Mouse (Mus musculus): ENCODE data around the gene Narf. TPM values are rescaled to one million over a fixed set of nuclear protein-coding genes. Genes with fewer than 3 reads are reported as not detected.
A peak's percentile ranks its signal among the peaks of the same experiment; 100 is the strongest.

The Narf gene
- 75.1 and 88.5 TPM in 2 replicates for polyA plus RNA-seq (2012; rRNA removed)

GRCm38 (mm10) chr11:121236564-121237344 is at the start of gene Narf:
TSS of gene Narf (plus strand) at chr11:121237253.
- peak; percentile 100 for DNase-seq (ENCODE audit: low read depth)
- peak; percentile 58; the same call in 1 of the 2 replicates for TF ChIP-seq CTCF (IDR thresholded peaks at IDR 0.05; ENCODE audit: borderline replicate concordance, extremely low read depth, insufficient read depth, insufficient read length)
- TF ChIP-seq POLR2A (IDR thresholded peaks at IDR 0.05; ENCODE audit: borderline replicate concordance, extremely low read depth, insufficient read depth, insufficient read length, poor library complexity, severe bottlenecking): peak; percentile 69; the same call in 1 of the 2 replicates

- TF ChIP-seq CTCF (IDR thresholded peaks at IDR 0.05; ENCODE audit: borderline replicate concordance, extremely low read depth, insufficient read depth, insufficient read length) (no peak), POLR2A (IDR thresholded peaks at IDR 0.05; ENCODE audit: borderline replicate concordance, extremely low read depth, insufficient read depth, insufficient read length, poor library complexity, severe bottlenecking) (no peak)
- no peak for DNase-seq (ENCODE audit: low read depth)
These were observed 47.4 kb upstream of the Narf start for GRCm38 (mm10) chr11:121189681-121190080.

DNA sequence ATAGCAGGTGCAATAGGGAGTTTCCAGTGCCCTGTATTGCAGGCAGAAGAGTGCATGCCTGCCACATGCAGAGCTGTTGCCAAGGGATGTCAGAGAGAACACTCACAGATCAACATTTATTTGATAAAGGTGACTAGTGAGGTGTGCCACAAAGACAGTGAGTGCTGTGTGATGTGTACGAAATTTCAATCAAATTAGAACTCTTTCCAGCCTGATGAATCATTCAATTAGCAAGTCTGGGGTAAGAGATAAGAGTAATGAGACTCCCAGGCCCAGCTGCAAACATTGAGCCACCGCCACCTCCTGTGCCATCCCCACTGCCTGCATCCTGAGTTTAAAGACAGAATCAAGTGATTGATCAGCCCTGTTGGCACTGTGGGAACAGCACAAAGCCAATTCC is 44.3 kb upstream of the Narf start:
- no peak for DNase-seq (ENCODE audit: low read depth)
- TF ChIP-seq POLR2A (IDR thresholded peaks at IDR 0.05; ENCODE audit: borderline replicate concordance, extremely low read depth, insufficient read depth, insufficient read length, poor library complexity, severe bottlenecking) (no peak), CTCF (IDR thresholded peaks at IDR 0.05; ENCODE audit: borderline replicate concordance, extremely low read depth, insufficient read depth, insufficient read length) (no peak)

GRCm38 (mm10) chr11:121193415-121193814 is 43.6 kb upstream of the Narf start:
- no peak for DNase-seq (ENCODE audit: low read depth)
- TF ChIP-seq POLR2A (IDR thresholded peaks at IDR 0.05; ENCODE audit: borderline replicate concordance, extremely low read depth, insufficient read depth, insufficient read length, poor library complexity, severe bottlenecking): no peak
- TF ChIP-seq CTCF (IDR thresholded peaks at IDR 0.05; ENCODE audit: borderline replicate concordance, extremely low read depth, insufficient read depth, insufficient read length): no peak

DNA sequence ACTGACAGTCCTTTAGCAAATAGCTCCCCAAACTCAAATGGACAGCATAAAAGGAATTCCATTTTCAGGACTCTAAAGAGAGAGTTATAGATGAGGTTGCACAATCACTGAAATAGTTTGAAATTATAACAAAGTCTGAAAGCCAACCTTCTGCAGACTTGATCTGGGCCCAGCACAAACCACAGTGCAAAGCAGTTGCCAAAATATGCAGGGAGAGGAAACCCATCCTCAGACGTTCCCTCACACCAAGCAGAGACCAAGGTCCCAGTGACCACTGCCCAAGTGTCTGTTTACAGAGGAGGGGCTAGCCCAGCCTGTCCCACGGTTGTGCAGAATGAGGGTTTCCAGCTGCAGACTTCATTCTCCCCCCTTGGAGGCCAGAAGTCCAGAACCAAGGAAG is 38.4 kb upstream of the Narf start:
- TF ChIP-seq POLR2A (IDR thresholded peaks at IDR 0.05; ENCODE audit: borderline replicate concordance, extremely low read depth, insufficient read depth, insufficient read length, poor library complexity, severe bottlenecking) (no peak), CTCF (IDR thresholded peaks at IDR 0.05; ENCODE audit: borderline replicate concordance, extremely low read depth, insufficient read depth, insufficient read length) (no peak)
- DNase-seq (ENCODE audit: low read depth): no peak

DNA sequence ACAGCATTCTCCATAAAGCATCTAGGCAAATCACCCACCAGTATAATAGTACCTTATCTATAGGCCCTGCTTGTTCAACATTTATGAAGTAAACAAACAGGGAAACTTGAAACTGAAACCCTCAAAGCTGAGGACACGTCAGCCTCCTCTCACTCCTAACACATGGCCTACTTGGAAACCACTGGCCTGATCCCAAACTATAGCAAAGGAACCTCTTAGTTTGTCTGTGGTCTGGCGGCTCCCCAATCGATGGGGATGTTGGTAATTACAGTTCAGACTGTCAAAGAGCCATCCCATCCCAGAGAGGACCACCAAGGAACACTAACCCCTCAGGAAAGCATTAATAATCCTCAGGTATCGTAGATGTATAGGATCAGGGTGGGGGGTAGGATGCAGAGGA is 37.2 kb upstream of the Narf start:
- TF ChIP-seq POLR2A (IDR thresholded peaks at IDR 0.05; ENCODE audit: borderline replicate concordance, extremely low read depth, insufficient read depth, insufficient read length, poor library complexity, severe bottlenecking) (no peak), CTCF (IDR thresholded peaks at IDR 0.05; ENCODE audit: borderline replicate concordance, extremely low read depth, insufficient read depth, insufficient read length) (no peak)
- DNase-seq (ENCODE audit: low read depth): no peak

GRCm38 (mm10) chr11:121200781-121201180 is 36.3 kb upstream of the Narf start:
- DNase-seq (ENCODE audit: low read depth): no peak
- TF ChIP-seq CTCF (IDR thresholded peaks at IDR 0.05; ENCODE audit: borderline replicate concordance, extremely low read depth, insufficient read depth, insufficient read length) (no peak), POLR2A (IDR thresholded peaks at IDR 0.05; ENCODE audit: borderline replicate concordance, extremely low read depth, insufficient read depth, insufficient read length, poor library complexity, severe bottlenecking) (no peak)

- TF ChIP-seq POLR2A (IDR thresholded peaks at IDR 0.05; ENCODE audit: borderline replicate concordance, extremely low read depth, insufficient read depth, insufficient read length, poor library complexity, severe bottlenecking) (no peak), CTCF (IDR thresholded peaks at IDR 0.05; ENCODE audit: borderline replicate concordance, extremely low read depth, insufficient read depth, insufficient read length) (peak; percentile 60; the same call in 1 of the 2 replicates)
- DNase-seq (ENCODE audit: low read depth): peak; percentile 47
These were observed 35.4 kb upstream of the Narf start for GRCm38 (mm10) chr11:121201436-121202198.

- no peak for DNase-seq (ENCODE audit: low read depth)
- TF ChIP-seq POLR2A (IDR thresholded peaks at IDR 0.05; ENCODE audit: borderline replicate concordance, extremely low read depth, insufficient read depth, insufficient read length, poor library complexity, severe bottlenecking) (no peak), CTCF (IDR thresholded peaks at IDR 0.05; ENCODE audit: borderline replicate concordance, extremely low read depth, insufficient read depth, insufficient read length) (no peak)
These were observed 33.2 kb upstream of the Narf start for GRCm38 (mm10) chr11:121203859-121204160.

GRCm38 (mm10) chr11:121204161-121205006 is 32.7 kb upstream of the Narf start, which contains the start of the genes Hexdc and Ogfod3:
TSS of gene Hexdc (plus strand) at chr11:121204433.
TSS of gene Ogfod3 (minus strand) at chr11:121204711.
- peak; percentile 98 for DNase-seq (ENCODE audit: low read depth)
- no peak for TF ChIP-seq CTCF (IDR thresholded peaks at IDR 0.05; ENCODE audit: borderline replicate concordance, extremely low read depth, insufficient read depth, insufficient read length)
- peak; percentile 67; the same call in 1 of the 2 replicates for TF ChIP-seq POLR2A (IDR thresholded peaks at IDR 0.05; ENCODE audit: borderline replicate concordance, extremely low read depth, insufficient read depth, insufficient read length, poor library complexity, severe bottlenecking)

GRCm38 (mm10) chr11:121216831-121217230 is 20.2 kb upstream of the Narf start:
- DNase-seq (ENCODE audit: low read depth): no peak
- no peak for TF ChIP-seq POLR2A (IDR thresholded peaks at IDR 0.05; ENCODE audit: borderline replicate concordance, extremely low read depth, insufficient read depth, insufficient read length, poor library complexity, severe bottlenecking)
- no peak for TF ChIP-seq CTCF (IDR thresholded peaks at IDR 0.05; ENCODE audit: borderline replicate concordance, extremely low read depth, insufficient read depth, insufficient read length)
